Mouse (Mus musculus): ENCODE data around the gene Zfp64.

Zfp64 gene

GRCm38 (mm10) chr2:168948506-168948905 lies 6.9 kb downstream of the Zfp64 start:
- no peak for DNase-seq (ENCODE audit: low read depth)

- DNase-seq (ENCODE audit: low read depth): no peak
Measured at GRCm38 (mm10) chr2:168947663-168948062, 7.7 kb downstream of the Zfp64 start.

- DNase-seq (ENCODE audit: low read depth): no peak
Measured at GRCm38 (mm10) chr2:168944011-168944410, 11.4 kb downstream of the Zfp64 start.

GRCm38 (mm10) chr2:168939941-168940340 lies 15.4 kb downstream of the Zfp64 start:
- DNase-seq (ENCODE audit: low read depth): no peak

GRCm38 (mm10) chr2:168939261-168939933 lies 16.0 kb downstream of the Zfp64 start:
- no peak for DNase-seq (ENCODE audit: low read depth)

GRCm38 (mm10) chr2:168936896-168937295 lies 18.5 kb downstream of the Zfp64 start:
- no peak for DNase-seq (ENCODE audit: low read depth)

- DNase-seq (ENCODE audit: low read depth): no peak
Measured at GRCm38 (mm10) chr2:168935165-168935564, 20.2 kb downstream of the Zfp64 start.

GRCm38 (mm10) chr2:168931686-168932085 lies 23.7 kb downstream of the Zfp64 start:
- DNase-seq (ENCODE audit: low read depth): no peak

- peak; percentile 55 for DNase-seq (ENCODE audit: low read depth)
Measured at GRCm38 (mm10) chr2:168929691-168930090, 25.7 kb downstream of the Zfp64 start.

GRCm38 (mm10) chr2:168927401-168927800 lies 28.0 kb downstream of the Zfp64 start:
- no peak for DNase-seq (ENCODE audit: low read depth)

- DNase-seq (ENCODE audit: low read depth): no peak
Measured at GRCm38 (mm10) chr2:168926257-168926810, 29.1 kb downstream of the Zfp64 start.

- DNase-seq (ENCODE audit: low read depth): no peak
Measured at GRCm38 (mm10) chr2:168923706-168924105, 31.7 kb downstream of the Zfp64 start.

GRCm38 (mm10) chr2:168922466-168922865 lies 32.9 kb downstream of the Zfp64 start:
- DNase-seq (ENCODE audit: low read depth): no peak

- no peak for DNase-seq (ENCODE audit: low read depth)
Measured at GRCm38 (mm10) chr2:168920007-168920406, 35.4 kb downstream of the Zfp64 start.

GRCm38 (mm10) chr2:168912901-168913721 lies 42.3 kb downstream of the Zfp64 start:
- DNase-seq (ENCODE audit: low read depth): no peak

GRCm38 (mm10) chr2:168912051-168912891 lies 43.1 kb downstream of the Zfp64 start:
- no peak for DNase-seq (ENCODE audit: low read depth)

GRCm38 (mm10) chr2:168911527-168911926 lies 43.9 kb downstream of the Zfp64 start:
- DNase-seq (ENCODE audit: low read depth): no peak

- DNase-seq (ENCODE audit: low read depth): no peak
Measured at GRCm38 (mm10) chr2:168906022-168906421, 49.4 kb downstream of the Zfp64 start.

GRCm38 (mm10) chr2:168904846-168905245 lies 50.5 kb downstream of the Zfp64 start:
- DNase-seq (ENCODE audit: low read depth): no peak

- peak; percentile 50 for DNase-seq (ENCODE audit: low read depth)
Measured at GRCm38 (mm10) chr2:168904188-168904587, 51.2 kb downstream of the Zfp64 start.

- DNase-seq (ENCODE audit: low read depth): peak; percentile 34
Measured at GRCm38 (mm10) chr2:168902634-168903033, 52.8 kb downstream of the Zfp64 start.

GRCm38 (mm10) chr2:168897906-168898305 lies 57.5 kb downstream of the Zfp64 start:
- DNase-seq (ENCODE audit: low read depth): no peak
